Mouse (Mus musculus): ENCODE measurements around the gene Clmp.

GRCm38 (mm10) chr9:40670313-40670712 lies 15.4 kb upstream of the Clmp start, which contains the start of gene Gm21915:
- TF ChIP-seq POLR2A (IDR thresholded peaks at IDR 0.05; ENCODE audit: insufficient read depth, low read depth, low read length) (no peak), CTCF (IDR thresholded peaks at IDR 0.05) (no peak), EP300 (IDR thresholded peaks at IDR 0.05; ENCODE audit: insufficient read depth, low read depth, low read length) (no peak)
